Mouse (Mus musculus) ES-E14 (cell line): ENCODE data around the gene Usf1. TPM values are rescaled to one million over a fixed set of nuclear protein-coding genes. Genes with fewer than 3 reads are reported as not detected.

Source experiments
- DNase-seq: peaks from one replicate; pipeline ENCODE4 v3.0.0-alpha.2; 2013; ENCODE audit warnings: low read depth, low spot score
- H3K27ac ChIP-seq: 2 replicates; pipeline ENCODE4 v1.5.1; 2012; ENCODE audit warnings: low read depth, mild to moderate bottlenecking, low read length, moderate library complexity, mixed read lengths; ENCODE audit not compliant: poor library complexity, insufficient read depth, severe bottlenecking
- H3K36me3 ChIP-seq: 2 replicates; pipeline ENCODE4 v1.6.1; 2012; ENCODE audit warnings: mild to moderate bottlenecking, low read length, moderate library complexity, mixed read lengths; ENCODE audit not compliant: control insufficient read depth, poor library complexity, insufficient read depth, severe bottlenecking
- H3K4me1 ChIP-seq, 2 experiments: fragments of 150-350 bp in 1 of 2; sonication (generic) in 1 of 2; 2 replicates each; pipeline ENCODE4 v1.6.1; 2012; ENCODE audit warnings: low read length in 2 of 2, mild to moderate bottlenecking in 1 of 2, mixed read lengths in 1 of 2; ENCODE audit not compliant: control insufficient read depth in 2 of 2, insufficient read depth in 2 of 2, poor library complexity in 1 of 2
- H3K4me3 ChIP-seq, 2 experiments: fragments of 150-350 bp in 1 of 2; sonication (generic) in 1 of 2; 2 replicates each; pipeline ENCODE4 v1.5.1; 2012; ENCODE audit warnings: low read length in 2 of 2, low read depth in 1 of 2, mild to moderate bottlenecking in 1 of 2, mixed read lengths in 1 of 2; ENCODE audit not compliant: insufficient read depth in 1 of 2, poor library complexity in 1 of 2, severe bottlenecking in 1 of 2
- H3K9ac ChIP-seq: 2 replicates; pipeline ENCODE4 v1.6.1; 2012; ENCODE audit warnings: low read depth, mild to moderate bottlenecking, low read length, mixed read lengths; ENCODE audit not compliant: poor library complexity, insufficient read depth, severe bottlenecking
- H3K9me3 ChIP-seq: fragments of 150-350 bp; sonication (generic); 2 replicates; pipeline ENCODE4 v1.6.1; 2012; ENCODE audit warnings: low read depth, mild to moderate bottlenecking, low read length; ENCODE audit not compliant: control insufficient read depth, insufficient read depth
- CHD2 ChIP-seq: IDR thresholded peaks from 2 replicates; pipeline ENCODE4 v1.6.1; 2014; ENCODE audit warnings: mild to moderate bottlenecking, low read depth, low read length, inconsistent platforms
- HCFC1 ChIP-seq: IDR thresholded peaks from 2 replicates; pipeline ENCODE4 v1.6.1; 2012; ENCODE audit warnings: low read length, inconsistent platforms, borderline replicate concordance; ENCODE audit not compliant: insufficient read depth
- MAFK ChIP-seq: IDR thresholded peaks from 2 replicates; pipeline ENCODE4 v1.6.1; 2014; ENCODE audit warnings: mild to moderate bottlenecking, low read depth, low read length, inconsistent platforms; ENCODE audit not compliant: insufficient read depth
- ZC3H11A ChIP-seq: IDR thresholded peaks from 2 replicates; pipeline ENCODE4 v1.6.1; 2012; ENCODE audit warnings: low read depth, mild to moderate bottlenecking, inconsistent platforms, low read length, borderline replicate concordance
- ZNF384 ChIP-seq: IDR thresholded peaks from 2 replicates; pipeline ENCODE4 v1.6.1; 2012; ENCODE audit warnings: low read depth, low read length, inconsistent platforms
- in situ Hi-C, 2 experiments: fragments of 600-800 bp; cut with MboI; formaldehyde crosslinking; loops; one replicate each; pipeline ENCODE4 v1.15.1; 2025; ENCODE audit warnings: low sequenced_read_pairs in 2 of 2, inconsistent platforms in 1 of 2; ENCODE audit not compliant: unreplicated experiment in 2 of 2
- total RNA-seq: library from RNA; depleted of rRNA; stranded (reverse); fragments of 300-350 nt; gene quantifications from 2 replicates; pipeline ENCODE4 v1.2.3, GENCODE M21; 2012

The Usf1 gene
- total RNA-seq, 1 experiment, result 151 TPM

DNA sequence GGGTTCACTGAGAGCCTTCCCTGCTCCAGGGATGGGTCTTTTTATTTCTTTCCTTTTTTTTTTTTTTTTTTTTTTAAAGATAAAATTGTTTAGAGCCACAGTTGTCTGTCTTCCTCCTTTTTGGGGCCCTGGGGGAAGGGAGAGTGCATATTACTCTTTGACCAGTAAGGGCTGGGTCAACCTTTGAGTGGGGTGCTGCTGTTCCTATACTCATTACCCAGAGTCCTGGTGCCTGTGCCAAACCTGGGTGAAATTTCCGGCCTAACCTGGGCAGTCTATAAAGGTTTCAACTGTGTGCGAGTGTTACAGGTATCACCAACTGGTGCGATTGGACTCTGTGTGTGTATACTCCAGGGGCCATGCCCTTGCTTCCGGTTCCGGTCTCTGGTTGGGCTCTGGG is 7.5 kb downstream of the Usf1 start, which contains the start of gene Tstd1:
Gene Tstd1, plus strand, starts transcription at position 213 of the 400 bp plus-strand sequence.
- no peak for DNase-seq
- no peak within 1 kb of the TSS; a peak in 1 of 4 replicates for H3K4me3 ChIP-seq
- H3K9ac ChIP-seq, result peak within 1 kb of the TSS; percentile 11; the same call in 1 of the 2 replicates
- peaks cover 29% of the 10 kb centered on the region for H3K36me3 ChIP-seq
- peak within 1 kb of the TSS; percentile 48 for H3K27ac ChIP-seq
- in situ Hi-C loops, result no loop called here
- no peaks in the 10 kb centered on the region for H3K9me3 ChIP-seq
- TF ChIP-seq HCFC1 (no peak), MAFK (no peak), CHD2 (no peak), ZC3H11A (no peak), ZNF384 (no peak)
- H3K4me1 ChIP-seq, result peaks cover 11 to 29% of the 10 kb centered on the region in 2 experiments

DNA sequence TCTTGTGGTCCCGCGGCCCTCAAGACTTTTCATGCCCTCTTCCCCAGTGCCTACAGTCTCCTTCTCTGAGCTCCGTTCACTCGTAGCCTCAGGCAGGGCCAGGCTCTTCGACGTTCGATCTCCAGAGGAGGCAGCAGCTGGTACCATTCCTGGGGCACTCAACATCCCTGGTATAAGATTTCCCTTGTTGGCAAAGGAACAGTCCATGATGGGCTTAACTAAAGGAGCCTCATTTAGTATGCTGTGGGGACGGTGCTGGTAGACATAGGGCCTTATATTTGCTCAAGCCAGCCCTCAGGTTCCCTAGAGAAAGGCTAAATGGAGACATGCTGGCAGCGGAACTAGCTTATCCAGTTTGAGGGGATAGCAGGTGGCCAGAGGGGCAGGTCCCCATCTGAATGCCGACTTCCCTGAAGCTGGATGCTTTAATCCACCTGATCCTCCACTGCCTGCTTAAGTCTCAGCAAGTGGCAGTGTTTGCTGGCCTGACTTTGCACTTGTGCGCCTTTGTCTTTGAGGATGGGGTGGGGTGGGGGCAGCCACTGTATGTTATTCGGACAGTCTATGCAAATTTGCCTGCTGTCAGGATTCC is 8.3 kb downstream of the Usf1 start:
- in situ Hi-C loops, result no loop called here
- peak overlapping the region; percentile 11; the same call in 1 of the 2 replicates for H3K9ac ChIP-seq
- no peak for DNase-seq
- peak overlapping the region; percentile 48 for H3K27ac ChIP-seq
- H3K36me3 ChIP-seq, result peaks cover 29% of the 10 kb centered on the region
- no peak for TF ChIP-seq HCFC1
- TF ChIP-seq ZC3H11A, result no peak
- TF ChIP-seq ZNF384, result no peak
- TF ChIP-seq MAFK, result no peak
- no peak for TF ChIP-seq CHD2
- peaks cover 8 to 26% of the 10 kb centered on the region in 2 experiments for H3K4me1 ChIP-seq
- H3K4me3 ChIP-seq, result no peak overlapping the region; a peak in 1 of 4 replicates
- no peaks in the 10 kb centered on the region for H3K9me3 ChIP-seq

- peaks cover 6 to 26% of the 10 kb centered on the region in 2 experiments; a peak in 3 of 4 replicates for H3K4me1 ChIP-seq
- in situ Hi-C loops, result loop anchor here (5.0 kb wide), 1 partner anchor 278 kb away; no protein-coding TSS in a partner anchor
- no peak overlapping the region for H3K9ac ChIP-seq
- peaks cover 29% of the 10 kb centered on the region for H3K36me3 ChIP-seq
- TF ChIP-seq ZNF384 (no peak), ZC3H11A (no peak), HCFC1 (no peak), CHD2 (no peak), MAFK (no peak)
- no peaks in the 10 kb centered on the region for H3K9me3 ChIP-seq
- H3K4me3 ChIP-seq, result 0 out of 4 replicates have a peak overlapping the region, but pooled peaks of 1 of the 2 experiments have one; percentile 5
- H3K27ac ChIP-seq, result peak overlapping the region; percentile 17; the same call in 1 of the 2 replicates
- no peak for DNase-seq
Observed at GRCm38 (mm10) chr1:171419905-171420304, 8.8 kb downstream of the Usf1 start.

- Histone ChIP-seq H3K36me3 (peaks cover 9% of the 10 kb centered on the region), H3K9me3 (no peaks in the 10 kb centered on the region), H3K4me1 (peaks cover 6 to 15% of the 10 kb centered on the region in 2 experiments; a peak in 3 of 4 replicates), H3K4me3 (no peak overlapping the region), H3K27ac (no peak overlapping the region), H3K9ac (no peak overlapping the region)
- DNase-seq, result no peak
- TF ChIP-seq HCFC1 (no peak), CHD2 (no peak), MAFK (no peak), ZNF384 (no peak), ZC3H11A (no peak)
- in situ Hi-C loops, result loop anchor here (5.0 kb wide), 1 partner anchor 280 kb away; no protein-coding TSS in a partner anchor
Observed at GRCm38 (mm10) chr1:171422504-171423095, 11.5 kb downstream of the Usf1 start.
